Mouse (Mus musculus) liver, embryonic 15.5 days (tissue): ENCODE data around the gene Polr2e. TPM values are rescaled to one million over a fixed set of nuclear protein-coding genes. Genes with fewer than 3 reads are reported as not detected.

Source experiments
- ATAC-seq: fragments of 200-750 bp; cut with Nextera tagmentation; 2 replicates; pipeline ENCODE4 v1.8.0; 2017; ENCODE audit warnings: moderate number of reproducible peaks, mild to moderate bottlenecking, moderate library complexity; ENCODE audit not compliant: insufficient read depth
- H3K27ac ChIP-seq: fragments of 300-500 bp; sonication (generic); replicated peaks from 2 replicates; pipeline ENCODE4 v1.5.1; 2015; ENCODE audit warnings: mild to moderate bottlenecking, inconsistent platforms
- H3K27me3 ChIP-seq: fragments of 300-500 bp; sonication (generic); 2 replicates; pipeline ENCODE4 v1.6.1; 2015; ENCODE audit warnings: mild to moderate bottlenecking, inconsistent platforms
- H3K36me3 ChIP-seq: fragments of 300-500 bp; sonication (generic); replicated peaks from 2 replicates; pipeline ENCODE4 v1.6.1; 2015; ENCODE audit warnings: moderate library complexity, mild to moderate bottlenecking, inconsistent platforms
- H3K4me1 ChIP-seq: fragments of 300-500 bp; sonication (generic); replicated peaks from 2 replicates; pipeline ENCODE4 v1.6.1; 2015; ENCODE audit warnings: inconsistent platforms
- H3K4me2 ChIP-seq: fragments of 300-500 bp; sonication (generic); 2 replicates; pipeline ENCODE4 v1.6.1; 2015; ENCODE audit warnings: moderate library complexity, mild to moderate bottlenecking, inconsistent platforms
- H3K4me3 ChIP-seq: fragments of 300-500 bp; sonication (generic); replicated peaks from 2 replicates; pipeline ENCODE4 v1.5.1; 2015; ENCODE audit warnings: mild to moderate bottlenecking, inconsistent platforms
- H3K9ac ChIP-seq: fragments of 300-500 bp; sonication (generic); 2 replicates; pipeline ENCODE4 v1.6.1; 2015; ENCODE audit warnings: moderate library complexity, mild to moderate bottlenecking, inconsistent platforms
- H3K9me3 ChIP-seq: fragments of 300-500 bp; sonication (generic); replicated peaks from 2 replicates; pipeline ENCODE4 v1.6.1; 2016; ENCODE audit warnings: inconsistent platforms
- WGBS: fragments of 180-500 bp; shearing (Covaris S2); methylation state at CpG from one replicate; pipeline ENCODE4 v1.1.7; 2015; ENCODE audit warnings: mixed read lengths; ENCODE audit not compliant: insufficient replicate concordance; 5-methylcytosine and 5-hydroxymethylcytosine counted together
- polyA plus RNA-seq: library from polyadenylated mRNA; unstranded; fragments of >200 nt; fragmentation: Nextera tagmentation; extraction: Ambion mirVana; gene quantifications from 2 replicates; pipeline ENCODE4 v1.2.1, GENCODE M21; 2015

Gene Polr2e
- 81.3 and 84.4 TPM in 2 replicates for polyA plus RNA-seq

- Histone ChIP-seq H3K4me2 (peak within 1 kb of the TSS; percentile 91), H3K4me1 (peaks cover 31% of the 10 kb centered on the region), H3K9me3 (no peaks in the 10 kb centered on the region), H3K4me3 (peak within 1 kb of the TSS; percentile 89), H3K9ac (peak within 1 kb of the TSS; percentile 85), H3K27ac (peak within 1 kb of the TSS; percentile 76), H3K36me3 (peaks cover 38% of the 10 kb centered on the region), H3K27me3 (no peaks in the 10 kb centered on the region)
- 0% methylated on average over 40 of the region's 40 CpGs for WGBS
- peak; percentile 96 for ATAC-seq
Observed at GRCm38 (mm10) chr10:80039559-80039979, at the start of gene Polr2e. TSS of gene Polr2e (minus strand) at chr10:80039795.

- WGBS: 58% methylated on average over 4 of the region's 4 CpGs
- H3K4me3 ChIP-seq: no peak overlapping the region
- peaks cover 39% of the 10 kb centered on the region for H3K36me3 ChIP-seq
- H3K9ac ChIP-seq: no peak overlapping the region
- H3K27ac ChIP-seq: no peak overlapping the region
- H3K9me3 ChIP-seq: no peaks in the 10 kb centered on the region
- 0 out of 2 replicates have a peak, but pooled peaks have one; percentile 20 for ATAC-seq
- peaks cover 56% of the 10 kb centered on the region for H3K4me1 ChIP-seq
- no peaks in the 10 kb centered on the region for H3K27me3 ChIP-seq
- H3K4me2 ChIP-seq: no peak overlapping the region
Observed at GRCm38 (mm10) chr10:80089146-80089545, 49.6 kb upstream of the Polr2e start.

GRCm38 (mm10) chr10:80087483-80087882, 47.9 kb upstream of the Polr2e start:
- Histone ChIP-seq H3K27ac (peak overlapping the region; percentile 62; the same call in 1 of the 2 replicates), H3K9ac (no peak overlapping the region), H3K4me2 (no peak overlapping the region), H3K27me3 (no peaks in the 10 kb centered on the region), H3K4me1 (peaks cover 52% of the 10 kb centered on the region), H3K4me3 (no peak overlapping the region), H3K36me3 (peaks cover 52% of the 10 kb centered on the region), H3K9me3 (no peaks in the 10 kb centered on the region)
- no peak for ATAC-seq
- 59% methylated on average over 8 of the region's 8 CpGs for WGBS

DNA sequence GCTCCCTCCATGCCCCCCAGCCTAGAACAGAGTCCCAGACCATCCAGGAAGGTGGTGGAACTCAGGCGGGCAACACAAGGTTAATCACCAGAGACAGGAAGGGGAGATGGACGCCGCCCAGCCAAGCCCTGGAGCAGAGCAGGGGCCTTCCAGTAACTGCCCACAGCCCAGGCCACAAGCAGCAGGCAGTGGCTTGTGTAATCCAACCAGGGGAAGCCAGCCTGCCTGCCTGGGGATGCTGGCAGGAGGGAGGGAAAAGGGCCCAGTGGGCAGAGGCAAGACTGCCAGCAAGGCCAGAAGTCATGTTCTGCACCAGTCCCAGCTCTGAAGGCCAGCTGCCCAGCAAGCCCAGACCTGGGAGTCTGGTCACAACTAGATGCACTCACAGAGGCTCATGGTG, 47.3 kb upstream of the Polr2e start:
- no peaks in the 10 kb centered on the region for H3K27me3 ChIP-seq
- H3K27ac ChIP-seq: peak overlapping the region; percentile 62
- WGBS: 30% methylated on average over 3 of the region's 3 CpGs
- H3K36me3 ChIP-seq: peaks cover 54% of the 10 kb centered on the region
- H3K4me3 ChIP-seq: no peak overlapping the region
- peak overlapping the region; percentile 30 for H3K4me2 ChIP-seq
- peaks cover 57% of the 10 kb centered on the region for H3K4me1 ChIP-seq
- H3K9ac ChIP-seq: no peak overlapping the region
- H3K9me3 ChIP-seq: no peaks in the 10 kb centered on the region
- ATAC-seq: no peak

DNA sequence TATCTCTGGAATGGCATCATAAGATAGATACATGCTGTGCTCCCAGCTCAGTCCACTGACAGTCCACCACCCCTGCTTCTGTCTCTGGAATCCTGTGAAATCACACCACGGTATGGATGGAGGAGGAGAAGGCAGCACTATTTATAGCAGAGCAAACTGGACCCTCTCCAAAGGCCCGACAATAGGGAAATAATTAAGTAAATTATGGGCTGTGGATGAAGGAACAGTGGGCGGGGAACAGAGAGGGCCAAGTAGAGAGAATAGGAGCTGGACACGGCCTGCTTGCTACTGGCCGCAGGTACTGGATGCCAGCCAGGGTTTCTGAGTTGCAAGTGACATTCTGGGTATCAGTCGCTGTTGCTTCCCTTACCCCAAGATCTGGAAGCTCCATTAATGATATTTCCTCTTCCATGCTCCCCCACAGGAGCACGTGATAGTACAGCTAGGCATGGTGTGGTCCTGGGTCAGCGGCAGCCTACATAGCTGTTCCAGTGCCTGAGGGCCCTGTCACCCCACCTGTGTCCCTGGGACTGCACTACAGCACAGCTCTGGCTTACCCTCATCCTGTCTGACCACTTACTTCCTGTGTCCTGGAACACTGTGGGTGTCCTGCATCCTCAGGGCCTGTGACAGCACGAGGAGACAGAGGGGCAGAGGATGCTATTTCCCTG, 45.4 kb upstream of the Polr2e start:
- H3K27ac ChIP-seq: peak overlapping the region; percentile 33
- H3K9ac ChIP-seq: no peak overlapping the region
- no peaks in the 10 kb centered on the region for H3K9me3 ChIP-seq
- peaks cover 72% of the 10 kb centered on the region for H3K4me1 ChIP-seq
- WGBS: 79% methylated on average over 9 of the region's 9 CpGs
- no peaks in the 10 kb centered on the region for H3K27me3 ChIP-seq
- no peak for ATAC-seq
- H3K36me3 ChIP-seq: peaks cover 64% of the 10 kb centered on the region
- no peak overlapping the region for H3K4me2 ChIP-seq
- no peak overlapping the region for H3K4me3 ChIP-seq

DNA sequence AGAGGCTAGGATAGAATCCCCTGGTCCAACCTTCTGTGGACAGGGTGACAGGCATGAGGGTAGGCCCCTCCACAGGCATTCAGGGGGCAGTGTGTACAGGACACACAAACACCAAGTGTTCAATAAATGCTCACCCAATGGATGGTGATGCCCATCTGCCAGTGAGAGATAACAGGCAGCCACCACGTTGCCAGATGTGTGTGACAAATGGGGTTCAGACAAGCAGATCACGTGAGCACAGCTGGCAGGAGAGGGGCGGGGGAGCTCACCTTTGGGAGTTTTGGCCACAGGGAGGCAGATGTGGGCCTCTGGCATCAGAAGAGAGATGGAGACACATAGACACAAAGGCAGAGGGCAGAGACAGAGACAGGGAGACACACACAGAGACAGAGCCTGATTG, 41.5 kb upstream of the Polr2e start:
- H3K9ac ChIP-seq: peak overlapping the region; percentile 66
- peaks cover 66% of the 10 kb centered on the region for H3K4me1 ChIP-seq
- H3K4me2 ChIP-seq: peak overlapping the region; percentile 89
- peaks cover 88% of the 10 kb centered on the region for H3K36me3 ChIP-seq
- 33% methylated on average over 3 of the region's 3 CpGs for WGBS
- peak overlapping the region; percentile 98 for H3K27ac ChIP-seq
- H3K4me3 ChIP-seq: peak overlapping the region; percentile 49
- no peaks in the 10 kb centered on the region for H3K9me3 ChIP-seq
- H3K27me3 ChIP-seq: no peaks in the 10 kb centered on the region
- ATAC-seq: peak; percentile 95

GRCm38 (mm10) chr10:80080396-80081070, 40.9 kb upstream of the Polr2e start:
- no peaks in the 10 kb centered on the region for H3K27me3 ChIP-seq
- 44% methylated on average over 16 of the region's 16 CpGs for whole genome bisulfite sequencing
- peak overlapping the region; percentile 49 for H3K4me3 ChIP-seq
- peaks cover 86% of the 10 kb centered on the region for H3K36me3 ChIP-seq
- peaks cover 71% of the 10 kb centered on the region for H3K4me1 ChIP-seq
- peak overlapping the region; percentile 89 for H3K4me2 ChIP-seq
- peak overlapping the region; percentile 66 for H3K9ac ChIP-seq
- H3K27ac ChIP-seq: peak overlapping the region; percentile 98
- no peaks in the 10 kb centered on the region for H3K9me3 ChIP-seq
- peak; percentile 91 for ATAC-seq

DNA sequence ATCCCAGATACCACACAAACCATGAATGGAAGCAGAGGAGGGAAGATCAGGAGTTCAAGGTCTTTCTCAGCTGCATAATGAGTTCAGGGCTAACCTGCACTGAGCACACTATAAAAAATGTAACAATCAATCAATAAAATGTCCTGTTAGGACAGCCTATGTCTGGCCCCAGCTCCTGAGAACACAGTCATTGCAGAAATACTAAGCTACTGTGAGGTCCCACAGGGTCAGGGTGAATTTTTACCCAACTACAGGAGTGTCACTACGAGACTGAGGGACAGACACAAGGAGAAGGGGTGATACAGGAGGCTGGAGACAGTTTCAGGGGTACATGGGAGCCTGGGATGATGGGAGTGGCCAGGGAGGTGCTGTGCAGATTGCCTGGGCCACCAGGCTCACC, 38.8 kb upstream of the Polr2e start:
- peaks cover 64% of the 10 kb centered on the region for H3K36me3 ChIP-seq
- no peaks in the 10 kb centered on the region for H3K27me3 ChIP-seq
- no peak overlapping the region for H3K9ac ChIP-seq
- ATAC-seq: no peak
- H3K4me3 ChIP-seq: no peak overlapping the region
- H3K27ac ChIP-seq: no peak overlapping the region
- 79% methylated on average over 1 of the region's 1 CpGs for WGBS
- H3K9me3 ChIP-seq: no peaks in the 10 kb centered on the region
- no peak overlapping the region for H3K4me2 ChIP-seq
- peaks cover 86% of the 10 kb centered on the region for H3K4me1 ChIP-seq

- H3K27ac ChIP-seq: no peak overlapping the region
Observed at GRCm38 (mm10) chr10:80077312-80077711, 37.7 kb upstream of the Polr2e start.

DNA sequence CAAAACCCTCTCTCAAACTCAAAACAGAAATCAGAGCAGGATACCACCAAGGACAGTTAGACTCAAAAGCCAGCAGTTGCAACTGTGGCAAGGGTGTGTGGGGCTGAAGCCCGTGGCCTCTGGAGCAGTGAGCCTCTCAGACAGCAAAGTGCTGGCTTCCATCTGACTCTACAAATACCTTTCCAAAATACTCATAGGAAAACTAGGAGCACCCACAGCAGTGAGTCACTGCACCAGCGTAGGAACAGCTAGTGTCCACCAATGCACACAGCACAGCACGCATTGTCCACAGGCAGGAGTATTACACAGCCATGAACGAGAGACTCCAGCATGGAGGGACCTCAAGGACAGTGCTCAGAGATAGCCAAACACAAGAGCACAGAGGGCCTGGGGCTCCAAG, 36.8 kb upstream of the Polr2e start:
- H3K4me2 ChIP-seq: no peak overlapping the region
- H3K4me1 ChIP-seq: peaks cover 86% of the 10 kb centered on the region
- H3K36me3 ChIP-seq: peaks cover 54% of the 10 kb centered on the region
- H3K4me3 ChIP-seq: no peak overlapping the region
- ATAC-seq: no peak
- 0 out of 2 replicates have a peak overlapping the region, but pooled peaks have one; percentile 71 for H3K27ac ChIP-seq
- no peaks in the 10 kb centered on the region for H3K27me3 ChIP-seq
- WGBS: 83% methylated on average over 4 of the region's 4 CpGs
- H3K9ac ChIP-seq: no peak overlapping the region
- no peaks in the 10 kb centered on the region for H3K9me3 ChIP-seq

More at GRCm38 (mm10) chr10:80077312-80077711, 37.7 kb upstream of the Polr2e start:
- Histone ChIP-seq H3K36me3 (peaks cover 55% of the 10 kb centered on the region), H3K4me2 (no peak overlapping the region), H3K9ac (no peak overlapping the region), H3K4me3 (no peak overlapping the region), H3K9me3 (no peaks in the 10 kb centered on the region), H3K27me3 (no peaks in the 10 kb centered on the region), H3K4me1 (peaks cover 86% of the 10 kb centered on the region)
- WGBS: 84% methylated on average over 5 of the region's 5 CpGs
- ATAC-seq: no peak

GRCm38 (mm10) chr10:80075924-80076323, 36.3 kb upstream of the Polr2e start:
- Histone ChIP-seq H3K4me1 (peaks cover 86% of the 10 kb centered on the region), H3K27ac (peak overlapping the region; percentile 71; the same call in 1 of the 2 replicates), H3K4me3 (no peak overlapping the region), H3K9me3 (no peaks in the 10 kb centered on the region), H3K9ac (no peak overlapping the region; the same call in 1 of the 2 replicates), H3K36me3 (peaks cover 49% of the 10 kb centered on the region), H3K4me2 (no peak overlapping the region), H3K27me3 (no peaks in the 10 kb centered on the region)
- no peak for ATAC-seq
- WGBS: 61% methylated on average over 1 of the region's 1 CpGs
